Mouse (Mus musculus): Measurements from ENCODE around the gene Plcl2. TPM values are rescaled to one million over a fixed set of nuclear protein-coding genes. Genes with fewer than 3 reads are reported as not detected.
"Not testable (repeated sequence)": the region's sequence is repeated elsewhere in the genome, so short reads cannot be mapped to it uniquely, and the experiment has no call there.

Gene Plcl2
- polyA plus RNA-seq, 1 experiment from 2014 or later = 6.8 TPM

- H3K4me3 ChIP-seq (ENCODE audit: control insufficient read depth in 1 of 2, insufficient read depth in 1 of 2, low read depth in 1 of 2, low read length in 2 of 2); H3K9me3 ChIP-seq (ENCODE audit: control insufficient read depth, low read length); ATAC-seq (ENCODE audit: insufficient number of reproducible peaks, insufficient read depth, low FRiP score, low read depth); H3K9ac ChIP-seq (ENCODE audit: low read length); H3K27ac ChIP-seq (replicated peaks in 1 of 2; ENCODE audit: control insufficient read depth in 1 of 2, insufficient read depth in 1 of 2, low read depth in 2 of 2, low read length in 2 of 2); H3K4me2 ChIP-seq (ENCODE audit: low read length); H3K4me1 ChIP-seq (ENCODE audit: control insufficient read depth in 2 of 2, insufficient read depth in 2 of 2, low read length in 2 of 2); H3K36me3 ChIP-seq (ENCODE audit: control insufficient read depth, insufficient read depth, low read length); H3K27me3 ChIP-seq (ENCODE audit: control insufficient read depth, insufficient read depth, low read length): not testable (repeated sequence)
- 91% methylated on average over 3 of the region's 5 CpGs for WGBS
Observed at GRCm38 (mm10) chr17:50570228-50570627, 61.0 kb downstream of the Plcl2 start.

GRCm38 (mm10) chr17:50570681-50571398 lies 61.6 kb downstream of the Plcl2 start:
- H3K4me2 ChIP-seq (ENCODE audit: low read length) = no peak overlapping the region
- H3K9me3 ChIP-seq (ENCODE audit: control insufficient read depth, low read length) = no peaks in the 10 kb centered on the region
- 79% methylated on average over 5 of the region's 5 CpGs for WGBS
- no peaks in the 10 kb centered on the region for H3K27me3 ChIP-seq (ENCODE audit: control insufficient read depth, insufficient read depth, low read length)
- H3K4me1 ChIP-seq (ENCODE audit: control insufficient read depth in 2 of 2, insufficient read depth in 2 of 2, low read length in 2 of 2) = peaks cover 0 to under 1% of the 10 kb centered on the region in 2 experiments; a peak in 1 of 4 replicates
- H3K36me3 ChIP-seq (ENCODE audit: control insufficient read depth, insufficient read depth, low read length) = no peaks in the 10 kb centered on the region
- no peak for ATAC-seq (ENCODE audit: insufficient number of reproducible peaks, insufficient read depth, low FRiP score, low read depth)
- no peak overlapping the region for H3K4me3 ChIP-seq (ENCODE audit: control insufficient read depth in 1 of 2, insufficient read depth in 1 of 2, low read depth in 1 of 2, low read length in 2 of 2)
- H3K27ac ChIP-seq (replicated peaks in 1 of 2; ENCODE audit: control insufficient read depth in 1 of 2, insufficient read depth in 1 of 2, low read depth in 2 of 2, low read length in 2 of 2) = no peak overlapping the region
- no peak overlapping the region for H3K9ac ChIP-seq (ENCODE audit: low read length)

- 90% methylated on average over 12 of the region's 12 CpGs for whole genome bisulfite sequencing
- Histone ChIP-seq H3K27me3 (ENCODE audit: control insufficient read depth, insufficient read depth, low read length) (no peaks in the 10 kb centered on the region), H3K9me3 (ENCODE audit: control insufficient read depth, low read length) (no peaks in the 10 kb centered on the region), H3K4me3 (ENCODE audit: control insufficient read depth in 1 of 2, insufficient read depth in 1 of 2, low read depth in 1 of 2, low read length in 2 of 2) (no peak overlapping the region), H3K27ac (replicated peaks in 1 of 2; ENCODE audit: control insufficient read depth in 1 of 2, insufficient read depth in 1 of 2, low read depth in 2 of 2, low read length in 2 of 2) (no peak overlapping the region), H3K36me3 (ENCODE audit: control insufficient read depth, insufficient read depth, low read length) (no peaks in the 10 kb centered on the region), H3K9ac (ENCODE audit: low read length) (no peak overlapping the region), H3K4me2 (ENCODE audit: low read length) (no peak overlapping the region), H3K4me1 (ENCODE audit: control insufficient read depth in 2 of 2, insufficient read depth in 2 of 2, low read length in 2 of 2) (no peaks in the 10 kb centered on the region)
- ATAC-seq (ENCODE audit: insufficient number of reproducible peaks, insufficient read depth, low FRiP score, low read depth) = no peak
Observed at GRCm38 (mm10) chr17:50574161-50574560, 65.0 kb downstream of the Plcl2 start.

GRCm38 (mm10) chr17:50580416-50580815 lies 71.2 kb downstream of the Plcl2 start:
- Histone ChIP-seq H3K27me3 (ENCODE audit: control insufficient read depth, insufficient read depth, low read length) (no peaks in the 10 kb centered on the region), H3K36me3 (ENCODE audit: control insufficient read depth, insufficient read depth, low read length) (no peaks in the 10 kb centered on the region), H3K4me1 (ENCODE audit: control insufficient read depth in 2 of 2, insufficient read depth in 2 of 2, low read length in 2 of 2) (no peaks in the 10 kb centered on the region), H3K9me3 (ENCODE audit: control insufficient read depth, low read length) (no peaks in the 10 kb centered on the region), H3K9ac (ENCODE audit: low read length) (no peak overlapping the region), H3K4me2 (ENCODE audit: low read length) (no peak overlapping the region), H3K27ac (replicated peaks in 1 of 2; ENCODE audit: control insufficient read depth in 1 of 2, insufficient read depth in 1 of 2, low read depth in 2 of 2, low read length in 2 of 2) (no peak overlapping the region), H3K4me3 (ENCODE audit: control insufficient read depth in 1 of 2, insufficient read depth in 1 of 2, low read depth in 1 of 2, low read length in 2 of 2) (no peak overlapping the region)
- ATAC-seq (ENCODE audit: insufficient number of reproducible peaks, insufficient read depth, low FRiP score, low read depth) = no peak
- WGBS = 86% methylated on average over 3 of the region's 3 CpGs

- no peak overlapping the region for H3K9ac ChIP-seq (ENCODE audit: low read length)
- H3K4me2 ChIP-seq (ENCODE audit: low read length) = no peak overlapping the region
- WGBS = 81% methylated on average over 5 of the region's 5 CpGs
- no peaks in the 10 kb centered on the region for H3K27me3 ChIP-seq (ENCODE audit: control insufficient read depth, insufficient read depth, low read length)
- H3K27ac ChIP-seq (replicated peaks in 1 of 2; ENCODE audit: control insufficient read depth in 1 of 2, insufficient read depth in 1 of 2, low read depth in 2 of 2, low read length in 2 of 2) = no peak overlapping the region
- peaks cover 2 to 15% of the 10 kb centered on the region in 2 experiments; a peak in 2 of 4 replicates for H3K4me1 ChIP-seq (ENCODE audit: control insufficient read depth in 2 of 2, insufficient read depth in 2 of 2, low read length in 2 of 2)
- no peak overlapping the region for H3K4me3 ChIP-seq (ENCODE audit: control insufficient read depth in 1 of 2, insufficient read depth in 1 of 2, low read depth in 1 of 2, low read length in 2 of 2)
- no peak for ATAC-seq (ENCODE audit: insufficient number of reproducible peaks, insufficient read depth, low FRiP score, low read depth)
- no peaks in the 10 kb centered on the region for H3K9me3 ChIP-seq (ENCODE audit: control insufficient read depth, low read length)
- H3K36me3 ChIP-seq (ENCODE audit: control insufficient read depth, insufficient read depth, low read length) = no peaks in the 10 kb centered on the region
Observed at GRCm38 (mm10) chr17:50586834-50587233, 77.6 kb downstream of the Plcl2 start.

GRCm38 (mm10) chr17:50587941-50588340 lies 78.7 kb downstream of the Plcl2 start:
- H3K36me3 ChIP-seq (ENCODE audit: control insufficient read depth, insufficient read depth, low read length) = no peaks in the 10 kb centered on the region
- no peak overlapping the region for H3K4me2 ChIP-seq (ENCODE audit: low read length)
- H3K4me3 ChIP-seq (ENCODE audit: control insufficient read depth in 1 of 2, insufficient read depth in 1 of 2, low read depth in 1 of 2, low read length in 2 of 2) = no peak overlapping the region
- no peak overlapping the region for H3K27ac ChIP-seq (replicated peaks in 1 of 2; ENCODE audit: control insufficient read depth in 1 of 2, insufficient read depth in 1 of 2, low read depth in 2 of 2, low read length in 2 of 2)
- no peak overlapping the region for H3K9ac ChIP-seq (ENCODE audit: low read length)
- peaks cover 2 to 15% of the 10 kb centered on the region in 2 experiments; a peak in 2 of 4 replicates for H3K4me1 ChIP-seq (ENCODE audit: control insufficient read depth in 2 of 2, insufficient read depth in 2 of 2, low read length in 2 of 2)
- ATAC-seq (ENCODE audit: insufficient number of reproducible peaks, insufficient read depth, low FRiP score, low read depth) = no peak
- 47% methylated on average over 3 of the region's 3 CpGs for WGBS
- H3K27me3 ChIP-seq (ENCODE audit: control insufficient read depth, insufficient read depth, low read length) = no peaks in the 10 kb centered on the region
- H3K9me3 ChIP-seq (ENCODE audit: control insufficient read depth, low read length) = no peaks in the 10 kb centered on the region

- Histone ChIP-seq H3K4me2 (ENCODE audit: low read length) (no peak overlapping the region), H3K4me1 (ENCODE audit: control insufficient read depth in 2 of 2, insufficient read depth in 2 of 2, low read length in 2 of 2) (peaks cover 11 to 21% of the 10 kb centered on the region in 2 experiments), H3K27ac (replicated peaks in 1 of 2; ENCODE audit: control insufficient read depth in 1 of 2, insufficient read depth in 1 of 2, low read depth in 2 of 2, low read length in 2 of 2) (peak overlapping the region; percentile 35 to 37; a peak in 2 of 4 replicates), H3K9me3 (ENCODE audit: control insufficient read depth, low read length) (no peaks in the 10 kb centered on the region), H3K27me3 (ENCODE audit: control insufficient read depth, insufficient read depth, low read length) (no peaks in the 10 kb centered on the region), H3K4me3 (ENCODE audit: control insufficient read depth in 1 of 2, insufficient read depth in 1 of 2, low read depth in 1 of 2, low read length in 2 of 2) (no peak overlapping the region), H3K36me3 (ENCODE audit: control insufficient read depth, insufficient read depth, low read length) (no peaks in the 10 kb centered on the region), H3K9ac (ENCODE audit: low read length) (no peak overlapping the region)
- no peak for ATAC-seq (ENCODE audit: insufficient number of reproducible peaks, insufficient read depth, low FRiP score, low read depth)
- WGBS = 40% methylated on average over 6 of the region's 6 CpGs
Observed at GRCm38 (mm10) chr17:50600178-50600577, 91.0 kb downstream of the Plcl2 start.

GRCm38 (mm10) chr17:50600696-50601095 lies 91.5 kb downstream of the Plcl2 start:
- WGBS = 53% methylated on average over 1 of the region's 1 CpGs
- H3K27ac ChIP-seq (replicated peaks in 1 of 2; ENCODE audit: control insufficient read depth in 1 of 2, insufficient read depth in 1 of 2, low read depth in 2 of 2, low read length in 2 of 2) = peak overlapping the region; percentile 35 to 37; a peak in 2 of 4 replicates

More at GRCm38 (mm10) chr17:50600696-50601095, 91.5 kb downstream of the Plcl2 start:
- Histone ChIP-seq H3K4me1 (ENCODE audit: control insufficient read depth in 2 of 2, insufficient read depth in 2 of 2, low read length in 2 of 2) (peaks cover 11 to 21% of the 10 kb centered on the region in 2 experiments), H3K36me3 (ENCODE audit: control insufficient read depth, insufficient read depth, low read length) (no peaks in the 10 kb centered on the region), H3K4me3 (ENCODE audit: control insufficient read depth in 1 of 2, insufficient read depth in 1 of 2, low read depth in 1 of 2, low read length in 2 of 2) (no peak overlapping the region), H3K27me3 (ENCODE audit: control insufficient read depth, insufficient read depth, low read length) (no peaks in the 10 kb centered on the region), H3K4me2 (ENCODE audit: low read length) (no peak overlapping the region), H3K9ac (ENCODE audit: low read length) (no peak overlapping the region), H3K9me3 (ENCODE audit: control insufficient read depth, low read length) (no peaks in the 10 kb centered on the region)
- ATAC-seq (ENCODE audit: insufficient number of reproducible peaks, insufficient read depth, low FRiP score, low read depth) = no peak
